Mouse (Mus musculus) G1E (cell line): ENCODE measurements around the gene Ttll6. TPM values are rescaled to one million over a fixed set of nuclear protein-coding genes. Genes with fewer than 3 reads are reported as not detected.
A peak's percentile ranks its signal among the peaks of the same experiment; 100 is the strongest.

Experiments used
- ATAC-seq: 2 replicates; pipeline ENCODE4 v1.8.0; 2016; ENCODE audit warnings: mild to moderate bottlenecking; ENCODE audit not compliant: insufficient number of reproducible peaks, poor library complexity, low FRiP score, severe bottlenecking; ENCODE audit errors: extremely low read depth
- DNase-seq: peaks from one replicate; pipeline ENCODE4 v3.0.0; 2012; ENCODE audit warnings: low spot score
- H3K27me3 ChIP-seq: 2 replicates; pipeline ENCODE4 v1.6.1; 2012; ENCODE audit warnings: mild to moderate bottlenecking, low read length, inconsistent platforms; ENCODE audit not compliant: insufficient read depth
- H3K36me3 ChIP-seq: replicated peaks from 2 replicates; pipeline ENCODE3; 2012; ENCODE audit warnings: mild to moderate bottlenecking, inconsistent platforms
- H3K4me1 ChIP-seq: 2 replicates; pipeline ENCODE4 v1.6.1; 2012; ENCODE audit warnings: low read depth, low read length, inconsistent platforms, mixed read lengths; ENCODE audit not compliant: insufficient read depth
- H3K4me3 ChIP-seq: 2 replicates; pipeline ENCODE4 v1.5.1; 2012; ENCODE audit warnings: low read depth, mild to moderate bottlenecking, inconsistent platforms, low read length, moderate library complexity, mixed read lengths
- H3K9me3 ChIP-seq: replicated peaks from 2 replicates; pipeline ENCODE4 v1.6.1; 2012; ENCODE audit warnings: inconsistent platforms
- CTCF ChIP-seq: IDR thresholded peaks from 2 replicates; pipeline ENCODE4 v1.5.1; 2012; ENCODE audit warnings: low read depth, low read length, inconsistent platforms, mixed read lengths
- GATA1 ChIP-seq: IDR thresholded peaks from 2 replicates; pipeline ENCODE4 v1.6.1; 2012; ENCODE audit warnings: borderline replicate concordance, low read length, inconsistent platforms, mixed read lengths
- GATA2 ChIP-seq: IDR thresholded peaks from 2 replicates; pipeline ENCODE4 v1.6.1; 2012; ENCODE audit warnings: low read depth, low read length, inconsistent platforms, borderline replicate concordance
- POLR2AphosphoS5 ChIP-seq: IDR thresholded peaks from 2 replicates; pipeline ENCODE4 v1.6.1; 2012; ENCODE audit warnings: low read depth, low read length, inconsistent platforms; ENCODE audit not compliant: insufficient replicate concordance
- TAL1 ChIP-seq: conservative IDR thresholded peaks from 2 replicates; pipeline ENCODE4 v1.6.1; 2012; ENCODE audit warnings: low read depth, low read length, inconsistent platforms, mixed read lengths
- polyA plus RNA-seq: library from polyadenylated mRNA; stranded (reverse); fragments of >175 nt; gene quantifications from 2 replicates; pipeline ENCODE4 v1.2.3, GENCODE M21; 2012
- total RNA-seq, 2 experiments: library from RNA; stranded (forward) in 1 of 2; stranded (reverse) in 1 of 2; fragments of 200-1000 nt in 1 of 2; fragments of >200 nt in 1 of 2; fragmentation: Nextera tagmentation in 1 of 2; gene quantifications; 2 replicates each; pipeline ENCODE4 v1.2.3; 2014 to 2017

Ttll6 gene
- total RNA-seq (2014; fragmentation: Nextera tagmentation) (not detected in 2 replicates), total RNA-seq (2017) (not detected in 2 replicates), polyA plus RNA-seq (not detected in 2 replicates)

DNA sequence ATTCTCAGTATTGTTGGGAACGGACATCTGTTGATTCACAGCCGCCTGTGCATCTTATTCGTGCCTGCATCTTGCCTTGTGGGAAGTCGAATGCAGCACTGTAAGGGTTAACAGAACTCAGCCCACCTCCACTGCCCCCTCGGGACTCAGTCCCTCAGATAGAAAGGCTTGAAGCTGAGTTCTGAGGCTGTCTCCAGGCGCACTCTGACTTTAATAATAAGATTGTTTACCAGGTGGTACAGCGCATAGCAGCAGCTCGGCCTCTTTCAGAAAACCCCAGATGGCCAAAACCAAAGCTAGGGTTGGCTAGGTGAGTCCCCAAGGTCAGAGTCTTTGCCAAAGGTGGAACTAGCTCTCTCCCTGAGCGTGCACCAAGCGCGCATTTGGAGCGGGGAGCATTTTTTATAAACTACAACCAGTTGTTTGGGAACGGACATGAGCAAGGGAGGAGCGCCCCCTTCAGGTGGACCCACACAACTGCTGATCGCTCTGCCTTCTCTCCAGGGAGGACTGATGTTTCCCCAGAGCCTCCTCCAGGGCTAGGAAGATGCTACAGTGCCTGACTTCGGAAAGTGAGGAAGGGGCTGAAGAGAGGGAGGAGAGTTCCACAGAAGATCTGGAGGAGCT is at the start of gene Ttll6:
Gene Ttll6, plus strand, starts transcription at position 548 of the 627 bp plus-strand sequence.
- DNase-seq (peak; percentile 21), ATAC-seq (no peak)
- no peaks in the 10 kb centered on the region for H3K36me3 ChIP-seq
- H3K27me3 ChIP-seq = peaks cover 47% of the 10 kb centered on the region
- peak; percentile 88 for TF ChIP-seq CTCF
- no peak for TF ChIP-seq POLR2AphosphoS5
- H3K4me3 ChIP-seq = no peak within 1 kb of the TSS
- peaks cover 6% of the 10 kb centered on the region; the same call in 1 of the 2 replicates for H3K4me1 ChIP-seq
- no peaks in the 10 kb centered on the region for H3K9me3 ChIP-seq

DNA sequence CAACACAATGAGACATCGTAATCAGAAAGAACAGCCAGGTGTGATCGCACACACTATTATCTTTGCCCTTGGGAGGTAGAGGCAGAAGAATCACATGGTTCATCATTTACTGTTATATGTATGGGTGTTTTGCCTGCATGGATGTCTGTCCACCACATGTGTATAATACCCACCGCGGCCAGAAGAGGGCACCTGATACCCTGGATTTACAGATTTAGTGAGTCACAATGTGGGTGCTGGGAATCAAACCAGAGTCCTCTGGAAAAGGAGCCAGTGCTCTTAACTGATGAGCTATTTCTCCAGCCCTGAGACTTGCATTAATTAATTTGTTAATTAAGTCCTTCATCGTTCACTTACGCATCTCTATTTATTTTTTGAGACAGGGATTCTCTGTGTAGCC is 45.6 kb upstream of the Ttll6 start:
- no peak for DNase-seq
- TF ChIP-seq TAL1 (no peak), GATA1 (no peak), POLR2AphosphoS5 (no peak), CTCF (no peak), GATA2 (no peak)
- Histone ChIP-seq H3K9me3 (peaks cover 3% of the 10 kb centered on the region), H3K27me3 (peaks cover 26% of the 10 kb centered on the region), H3K36me3 (no peaks in the 10 kb centered on the region), H3K4me3 (no peak overlapping the region), H3K4me1 (0 out of 2 replicates have a peak, but pooled peaks cover 4% of the 10 kb centered on the region)
- ATAC-seq = no peak

DNA sequence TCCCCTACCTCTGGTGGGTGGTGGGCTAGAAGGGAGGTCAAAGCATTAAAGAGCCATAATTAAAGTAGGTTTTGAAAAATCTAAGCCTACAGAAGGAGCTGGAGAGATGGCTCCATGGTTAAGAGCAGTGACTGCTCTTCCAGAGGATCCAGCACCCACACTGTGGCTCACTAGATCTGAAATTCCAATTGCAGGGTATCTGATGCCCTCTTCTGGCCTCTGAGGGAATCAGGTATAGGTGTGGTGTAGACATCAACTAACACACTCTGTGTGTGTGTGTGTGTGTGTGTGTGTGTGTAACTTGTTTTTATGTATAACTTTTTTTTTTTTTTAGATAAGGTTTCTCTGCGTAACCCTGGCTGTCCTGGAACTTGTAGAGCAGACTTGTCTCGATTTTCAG is 42.5 kb upstream of the Ttll6 start:
- TF ChIP-seq GATA2 (no peak), GATA1 (no peak), CTCF (no peak), POLR2AphosphoS5 (no peak), TAL1 (no peak)
- no peak for ATAC-seq
- Histone ChIP-seq H3K27me3 (peaks cover 12% of the 10 kb centered on the region), H3K4me3 (no peak overlapping the region), H3K9me3 (peaks cover 3% of the 10 kb centered on the region), H3K36me3 (no peaks in the 10 kb centered on the region), H3K4me1 (no peaks in the 10 kb centered on the region)
- no peak for DNase-seq

DNA sequence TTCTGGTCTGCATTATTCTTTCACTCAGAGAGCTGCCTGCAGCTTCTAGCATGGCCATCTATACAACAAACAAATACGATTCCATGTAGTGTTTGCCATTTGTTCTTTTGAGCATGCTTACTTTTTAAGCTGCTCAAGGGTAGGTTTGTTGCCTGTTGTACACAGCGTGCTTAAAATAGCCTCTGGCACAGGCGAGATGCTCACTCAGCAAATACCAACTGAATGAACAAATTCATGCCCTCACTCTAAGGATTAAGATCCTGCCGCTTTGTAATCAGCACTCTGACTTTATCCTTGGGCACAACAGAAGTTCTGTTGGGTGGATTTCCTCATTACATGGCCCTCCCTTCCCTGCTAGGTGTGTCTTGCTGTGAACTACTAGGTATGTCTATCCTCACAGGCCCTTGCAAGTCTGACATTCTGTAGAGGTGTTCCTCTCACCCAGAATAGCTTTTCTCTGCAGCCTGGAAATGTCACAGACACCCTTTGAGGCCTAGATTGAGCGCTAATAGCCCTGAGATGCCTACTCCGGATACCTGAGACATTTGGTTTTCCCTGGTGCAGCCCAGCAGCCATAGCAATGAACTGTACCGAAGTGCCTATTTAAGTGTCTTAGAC is 40.8 kb upstream of the Ttll6 start:
- H3K4me3 ChIP-seq = no peak overlapping the region
- H3K9me3 ChIP-seq = peaks cover 3% of the 10 kb centered on the region
- ATAC-seq (no peak), DNase-seq (no peak)
- H3K4me1 ChIP-seq = no peaks in the 10 kb centered on the region
- TF ChIP-seq GATA1 = no peak
- no peak for TF ChIP-seq POLR2AphosphoS5
- TF ChIP-seq GATA2 = no peak
- no peak for TF ChIP-seq CTCF
- TF ChIP-seq TAL1 = no peak
- H3K36me3 ChIP-seq = no peaks in the 10 kb centered on the region
- peaks cover 20% of the 10 kb centered on the region for H3K27me3 ChIP-seq

DNA sequence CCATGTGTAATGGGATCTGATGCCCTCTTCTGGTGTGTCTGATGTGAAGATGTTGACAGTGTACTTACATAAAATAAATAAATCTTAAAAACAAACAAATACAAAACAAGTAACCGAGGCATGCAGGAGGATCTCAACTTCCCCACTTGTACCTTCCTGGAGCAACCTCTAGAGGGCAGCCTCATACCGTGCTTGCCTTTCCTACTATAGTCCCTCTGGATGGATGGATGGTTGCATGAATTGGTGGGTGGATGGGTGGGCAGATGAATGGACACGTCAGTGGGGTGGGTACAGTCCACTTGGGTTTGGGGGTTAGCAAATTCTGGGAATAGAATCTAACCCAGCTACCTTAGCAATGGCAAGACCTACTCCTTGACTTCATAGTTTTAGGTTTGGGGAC is 40.2 kb upstream of the Ttll6 start:
- peak; percentile 93 for TF ChIP-seq CTCF
- TF ChIP-seq TAL1 = no peak
- peak; percentile 47 for DNase-seq

DNA sequence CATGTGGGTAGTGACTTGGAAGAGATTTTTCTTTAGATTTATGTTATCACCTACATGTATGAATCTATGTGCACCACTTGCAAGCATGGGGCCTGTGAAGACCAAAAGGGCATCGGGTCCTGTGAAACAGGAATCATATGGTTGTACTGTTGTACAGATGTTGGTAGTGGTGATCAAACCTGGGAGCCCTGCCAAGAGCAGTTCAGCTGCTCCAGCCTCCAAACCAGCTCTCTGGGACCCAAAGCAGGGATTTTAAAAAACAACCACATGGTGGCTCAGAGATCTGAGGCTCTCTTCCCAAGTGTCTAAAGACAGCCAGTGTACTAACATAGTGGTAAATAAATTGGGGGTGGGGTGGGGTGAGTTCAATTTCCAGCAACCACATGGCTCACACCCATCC is 25.2 kb upstream of the Ttll6 start:
- DNase-seq (no peak), ATAC-seq (no peak)
- no peaks in the 10 kb centered on the region for H3K4me1 ChIP-seq
- no peaks in the 10 kb centered on the region for H3K9me3 ChIP-seq
- no peak overlapping the region for H3K4me3 ChIP-seq
- peaks cover 6% of the 10 kb centered on the region for H3K27me3 ChIP-seq
- TF ChIP-seq GATA1 = no peak
- TF ChIP-seq TAL1 = no peak
- TF ChIP-seq CTCF = no peak
- TF ChIP-seq GATA2 = no peak
- TF ChIP-seq POLR2AphosphoS5 = no peak
- no peaks in the 10 kb centered on the region for H3K36me3 ChIP-seq

More for the DNA sequence above, 40.2 kb upstream of the Ttll6 start:
- no peaks in the 10 kb centered on the region for H3K4me1 ChIP-seq
- ATAC-seq = no peak
- H3K36me3 ChIP-seq = no peaks in the 10 kb centered on the region
- no peaks in the 10 kb centered on the region for H3K9me3 ChIP-seq
- no peak overlapping the region for H3K4me3 ChIP-seq
- peaks cover 23% of the 10 kb centered on the region for H3K27me3 ChIP-seq
